Mouse (Mus musculus) Patski (cell line): ENCODE measurements around the gene Gmpr. TPM values are rescaled to one million over a fixed set of nuclear protein-coding genes. Genes with fewer than 3 reads are reported as not detected.

Experiments
- ATAC-seq: fragments of 100-300 bp; one replicate; pipeline ENCODE4 v1.8.0; 2021
- CTCF ChIA-PET: fragments of 350-600 bp; sonication (Branson Sonifier 250); formaldehyde crosslinking; loops from one replicate; lab custom pipeline; 2022; ENCODE audit warnings: inconsistent platforms; lab: Charles Lee
- POLR2A ChIA-PET: fragments of 350-600 bp; sonication (Branson Sonifier 250); formaldehyde crosslinking; loops from one replicate; lab custom pipeline; 2022; ENCODE audit warnings: antibody characterized with exemption, inconsistent platforms; lab: Charles Lee
- DNase-seq: peaks from one replicate; pipeline ENCODE4 v3.0.0-alpha.2; 2011; ENCODE audit warnings: low read depth, low spot score
- H3K27me3 ChIP-seq: fragments of 371-371 bp; one replicate; pipeline ENCODE4 v1.5.1; 2021
- CTCF ChIP-seq: fragments of 100-300 bp; IDR thresholded peaks from one replicate; pipeline ENCODE4 v1.5.1; 2021
- in situ Hi-C: fragments of 300-500 bp; cut with MboI; formaldehyde crosslinking; loops from 3 replicates; pipeline ENCODE4 v1.11.1; 2018; ENCODE audit warnings: low pct_unique_long_range_greater_than_20kb, mixed read lengths
- polyA plus RNA-seq: library from polyadenylated mRNA; unstranded; gene quantifications from one replicate; pipeline ENCODE4 v1.2.3, GENCODE M21; 2021

Gmpr gene
- 91.3 TPM for polyA plus RNA-seq

GRCm38 (mm10) chr13:45507274-45508229 is at the start of gene Gmpr:
Gmpr (plus strand) TSS chr13:45507444.
- H3K27me3 ChIP-seq, result no peaks in the 10 kb centered on the region
- no peak for TF ChIP-seq CTCF
- POLR2A ChIA-PET, result interaction anchor here (0.6 to 2.0 kb wide), 8 partner anchors 18 to 483 kb away, joined by 3 to 12 read pairs (median 4); no protein-coding TSS in a partner anchor
- DNase-seq (no peak), ATAC-seq (peak; percentile 60)
- CTCF ChIA-PET, result no interaction called here
- in situ Hi-C loops, result no loop called here

GRCm38 (mm10) chr13:45457459-45457858 is 49.8 kb upstream of the Gmpr start:
- in situ Hi-C loops, result no loop called here
- ChIA-PET POLR2A (no interaction called here), CTCF (interaction anchor here (1.4 to 2.1 kb wide), 3 partner anchors 12 to 15 kb away, joined by 3 to 9 read pairs (median 5); no protein-coding TSS in a partner anchor)
- H3K27me3 ChIP-seq, result no peaks in the 10 kb centered on the region
- ATAC-seq (no peak), DNase-seq (no peak)
- no peak for TF ChIP-seq CTCF

- CTCF ChIA-PET, result interaction anchor here (1.7 kb wide), 1 partner anchor 17 kb away, joined by 3 read pairs; no protein-coding TSS in a partner anchor
- in situ Hi-C loops, result loop anchor here (5.0 kb wide), 1 partner anchor 68 kb away; no protein-coding TSS in a partner anchor
- TF ChIP-seq CTCF, result no peak
- no peak for DNase-seq
- H3K27me3 ChIP-seq, result no peaks in the 10 kb centered on the region
- POLR2A ChIA-PET, result no interaction called here
- no peak for ATAC-seq
Observed at GRCm38 (mm10) chr13:45460177-45460576, 47.1 kb upstream of the Gmpr start.

- no peak for TF ChIP-seq CTCF
- in situ Hi-C loops, result loop anchor here (5.0 kb wide), 1 partner anchor 69 kb away; no protein-coding TSS in a partner anchor
- DNase-seq (no peak), ATAC-seq (peak; percentile 31)
- CTCF ChIA-PET, result interaction anchor here (0.8 to 1.1 kb wide), 5 partner anchors 9 to 430 kb away, joined by 3 to 4 read pairs (median 3); no protein-coding TSS in a partner anchor
- H3K27me3 ChIP-seq, result no peaks in the 10 kb centered on the region
- POLR2A ChIA-PET, result interaction anchor here (0.6 to 1.1 kb wide), 2 partner anchors 23 to 59 kb away, joined by 4 to 5 read pairs; no protein-coding TSS in a partner anchor
Observed at GRCm38 (mm10) chr13:45461370-45461958, 45.8 kb upstream of the Gmpr start.

- POLR2A ChIA-PET, result interaction anchor here (0.6 to 0.7 kb wide), 2 partner anchors 42 to 465 kb away, joined by 3 to 6 read pairs; no protein-coding TSS in a partner anchor
- ATAC-seq (peak; percentile 23), DNase-seq (peak; percentile 68)
- H3K27me3 ChIP-seq, result no peaks in the 10 kb centered on the region
- no peak for TF ChIP-seq CTCF
- CTCF ChIA-PET, result interaction anchor here (4.3 kb wide), 1 partner anchor 22 kb away, joined by 21 read pairs; no protein-coding TSS in a partner anchor
- in situ Hi-C loops, result no loop called here
Observed at GRCm38 (mm10) chr13:45465616-45466015, 41.6 kb upstream of the Gmpr start.

- in situ Hi-C loops, result no loop called here
- ATAC-seq, result peak; percentile 5
- DNase-seq, result peak; percentile 60
- ChIA-PET CTCF (interaction anchor here (4.3 kb wide), 1 partner anchor 23 kb away, joined by 21 read pairs; no protein-coding TSS in a partner anchor), POLR2A (interaction anchor here (0.6 kb wide), 1 partner anchor 42 kb away, joined by 6 read pairs; no protein-coding TSS in a partner anchor)
- H3K27me3 ChIP-seq, result no peaks in the 10 kb centered on the region
- TF ChIP-seq CTCF, result no peak
Observed at GRCm38 (mm10) chr13:45466031-45466519, 41.2 kb upstream of the Gmpr start.

- ATAC-seq (no peak), DNase-seq (no peak)
- CTCF ChIA-PET, result interaction anchor here (1.2 to 4.3 kb wide), 3 partner anchors 11 to 79 kb away, joined by 3 to 21 read pairs (median 5); partner anchors contain the start of gene Mylip
- POLR2A ChIA-PET, result no interaction called here
- H3K27me3 ChIP-seq, result no peaks in the 10 kb centered on the region
- no peak for TF ChIP-seq CTCF
- in situ Hi-C loops, result no loop called here
Observed at GRCm38 (mm10) chr13:45468751-45469150, 38.5 kb upstream of the Gmpr start.

- ATAC-seq (peak; percentile 72), DNase-seq (peak; percentile 88)
- no peak for TF ChIP-seq CTCF
- CTCF ChIA-PET, result interaction anchor here (0.8 to 1.2 kb wide), 2 partner anchors 12 to 439 kb away, joined by 3 to 5 read pairs; no protein-coding TSS in a partner anchor
- no peaks in the 10 kb centered on the region for H3K27me3 ChIP-seq
- POLR2A ChIA-PET, result interaction anchor here (0.8 kb wide), 1 partner anchor 79 kb away, joined by 3 read pairs; no protein-coding TSS in a partner anchor
- in situ Hi-C loops, result no loop called here
Observed at GRCm38 (mm10) chr13:45469481-45470301, 37.6 kb upstream of the Gmpr start.

GRCm38 (mm10) chr13:45473311-45473710 is 33.9 kb upstream of the Gmpr start:
- ChIA-PET CTCF (interaction anchor here (1.3 kb wide), 1 partner anchor 16 kb away, joined by 3 read pairs; no protein-coding TSS in a partner anchor), POLR2A (no interaction called here)
- ATAC-seq (no peak), DNase-seq (no peak)
- in situ Hi-C loops, result no loop called here
- no peak for TF ChIP-seq CTCF
- no peaks in the 10 kb centered on the region for H3K27me3 ChIP-seq
